Comparison of ENCODE assay signal across 8 mouse cellular contexts in genomic region chr3:107596559-107596958, GRCm38 (mm10). TPM values are rescaled to one million over a fixed set of nuclear protein-coding genes. Genes with fewer than 3 reads are reported as not detected.
A peak's percentile ranks its signal among the peaks of the same experiment; 100 is the strongest.
DNase-seq lines count a peak whose midpoint lies in the region; ATAC-seq and TF ChIP-seq lines count a peak whose summit lies in the region.

No protein-coding gene starts in this region.

- under 1% methylated on average over 26 of the region's 26 CpGs for WGBS in kidney, embryonic 15.5 days
- WGBS in stomach, postnatal 0 days = 1% methylated on average over 26 of the region's 26 CpGs

- no peak for TF ChIP-seq EP300 in stomach, postnatal 0 days (optimal IDR thresholded peaks at IDR 0.05)

- no peaks in the 10 kb centered on the region for H3K9me3 ChIP-seq in kidney, embryonic 15.5 days (replicated peaks)
- no peaks in the 10 kb centered on the region for H3K9me3 ChIP-seq in stomach, postnatal 0 days (ENCODE audit: control insufficient read depth, low read length)

- H3K4me3 ChIP-seq in kidney, embryonic 15.5 days (replicated peaks) = peak overlapping the region; percentile 5; the same call in 1 of the 2 replicates
- H3K4me3 ChIP-seq in stomach, postnatal 0 days (ENCODE audit: low read depth, low read length) = no peak overlapping the region

- peak; percentile 18 for DNase-seq in adrenal gland, adult 2 months
- DNase-seq in adrenal gland, adult 18-20 months (ENCODE audit: low spot score in 2 of 2) = no peak
- DNase-seq in ovary, postnatal 10 days (ENCODE audit: low spot score) = peak; percentile 30
- DNase-seq in ovary, adult 18-20 months (ENCODE audit: low spot score) = no peak
- peak; percentile 40 for DNase-seq in stomach, postnatal 0 days (ENCODE audit: low spot score)
- DNase-seq in urinary bladder, postnatal 25 days (ENCODE audit: low spot score) = no peak
- no peak for DNase-seq in spleen, postnatal 10 days (ENCODE audit: low spot score in 2 of 2)

- ATAC-seq in kidney, embryonic 15.5 days (replicated peaks; ENCODE audit: low FRiP score) = no peak
- no peak for ATAC-seq in stomach, postnatal 0 days (ENCODE audit: low FRiP score, low TSS enrichment)

- H3K27me3 ChIP-seq in kidney, embryonic 15.5 days = peaks cover 99% of the 10 kb centered on the region
- H3K27me3 ChIP-seq in stomach, postnatal 0 days (ENCODE audit: control insufficient read depth, insufficient read depth, low read length) = peaks cover 21% of the 10 kb centered on the region

- H3K4me1 ChIP-seq in kidney, embryonic 15.5 days = peaks cover 22% of the 10 kb centered on the region
- H3K4me1 ChIP-seq in stomach, postnatal 0 days (replicated peaks; ENCODE audit: control insufficient read depth, insufficient read depth) = no peaks in the 10 kb centered on the region

- no peak overlapping the region for H3K9ac ChIP-seq in kidney, embryonic 15.5 days
- H3K9ac ChIP-seq in stomach, postnatal 0 days (ENCODE audit: low read length) = no peak overlapping the region

- no peak overlapping the region for H3K27ac ChIP-seq in kidney, embryonic 15.5 days
- H3K27ac ChIP-seq in stomach, postnatal 0 days (replicated peaks) = no peak overlapping the region

- 0 out of 2 replicates have a peak overlapping the region, but pooled peaks have one; percentile 5 for H3K4me2 ChIP-seq in kidney, embryonic 15.5 days
- no peak overlapping the region for H3K4me2 ChIP-seq in stomach, postnatal 0 days (replicated peaks; ENCODE audit: low read depth)

- no peak for TF ChIP-seq CTCF in stomach, postnatal 0 days (IDR thresholded peaks at IDR 0.05; ENCODE audit: low read depth)

- no peaks in the 10 kb centered on the region for H3K36me3 ChIP-seq in kidney, embryonic 15.5 days
- H3K36me3 ChIP-seq in stomach, postnatal 0 days (ENCODE audit: control insufficient read depth, insufficient read depth, low read length) = no peaks in the 10 kb centered on the region

RNA-seq across cellular contexts. Expression of gene Alx3, which starts 1.7 kb away (rescaled TPM):
- total RNA-seq in adrenal gland, adult 2 months (2021) = not detected
- polyA plus RNA-seq in adrenal gland, adult 2 months (2012; rRNA removed) = not detected in 2 replicates
- total RNA-seq in adrenal gland, adult 18-20 months (2021) = not detected
- 0.10 and 0.19 TPM in 2 replicates for polyA plus RNA-seq in kidney, embryonic 15.5 days (2015; fragmentation: Nextera tagmentation; extraction: Ambion mirVana)
- polyA plus RNA-seq in stomach, postnatal 0 days (2015; fragmentation: Nextera tagmentation; extraction: Ambion mirVana) = not detected in 2 replicates

RNA-seq across cellular contexts. Expression of gene Gm10961, which starts 34.6 kb away (rescaled TPM):
- total RNA-seq in adrenal gland, adult 2 months (2021) = not detected
- not detected in 2 replicates for polyA plus RNA-seq in adrenal gland, adult 2 months (2012; rRNA removed)
- total RNA-seq in adrenal gland, adult 18-20 months (2021) = not detected
- polyA plus RNA-seq in kidney, embryonic 15.5 days (2015; fragmentation: Nextera tagmentation; extraction: Ambion mirVana) = not detected in 2 replicates
- polyA plus RNA-seq in stomach, postnatal 0 days (2015; fragmentation: Nextera tagmentation; extraction: Ambion mirVana) = not detected in 2 replicates

RNA-seq across cellular contexts. Expression of gene Strip1, which starts 34.9 kb away (rescaled TPM):
- total RNA-seq in adrenal gland, adult 2 months (2021) = 10 to 100 TPM; 30.9 to 34.2 TPM
- 39.4 and 41.6 TPM in 2 replicates for polyA plus RNA-seq in adrenal gland, adult 2 months (2012; rRNA removed)
- 10 to 100 TPM; 28.2 to 34.6 TPM for total RNA-seq in adrenal gland, adult 18-20 months (2021)
- polyA plus RNA-seq in kidney, embryonic 15.5 days (2015; fragmentation: Nextera tagmentation; extraction: Ambion mirVana) = 45.0 and 46.4 TPM in 2 replicates
- 25.4 and 26.1 TPM in 2 replicates for polyA plus RNA-seq in stomach, postnatal 0 days (2015; fragmentation: Nextera tagmentation; extraction: Ambion mirVana)

RNA-seq across cellular contexts. Expression of gene Ubl4b, which starts 41.7 kb away (rescaled TPM):
- not detected for total RNA-seq in adrenal gland, adult 2 months (2021)
- polyA plus RNA-seq in adrenal gland, adult 2 months (2012; rRNA removed) = not detected in 2 replicates
- total RNA-seq in adrenal gland, adult 18-20 months (2021) = not detected
- polyA plus RNA-seq in kidney, embryonic 15.5 days (2015; fragmentation: Nextera tagmentation; extraction: Ambion mirVana) = not detected in 2 replicates
- not detected in 2 replicates for polyA plus RNA-seq in stomach, postnatal 0 days (2015; fragmentation: Nextera tagmentation; extraction: Ambion mirVana)

Comparison
In these comparisons a context has a peak if more than half of its experiments do, and no peak if none do; other contexts are left out.
1. DNase-seq: peak in adrenal gland, adult 2 months (single experiment), ovary, postnatal 10 days (single experiment) and stomach, postnatal 0 days (single experiment); none in adrenal gland, adult 18-20 months (0 of 2), ovary, adult 18-20 months (single experiment), urinary bladder, postnatal 25 days (single experiment) and spleen, postnatal 10 days (0 of 2).